Mouse (Mus musculus): Measurements from ENCODE around the gene Gh.

DNA sequence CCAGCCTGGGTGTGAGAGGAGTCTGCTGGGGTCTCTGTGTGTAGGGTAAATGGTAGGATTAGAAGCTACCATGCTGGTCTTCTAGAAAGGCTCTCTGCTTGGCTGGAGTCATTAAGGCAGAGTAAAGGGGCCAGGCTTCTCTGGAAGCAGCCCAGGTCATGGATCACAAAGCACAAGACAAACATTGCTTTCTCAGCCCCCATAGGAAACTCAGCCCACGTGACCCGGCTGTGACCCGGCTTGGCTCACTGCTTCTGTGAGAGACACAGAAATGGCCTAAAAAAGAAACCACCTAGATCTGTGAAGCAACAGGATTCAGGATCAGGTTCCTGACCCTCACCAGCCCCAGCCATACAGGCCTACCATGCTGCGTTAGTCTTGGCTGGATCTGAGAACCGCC, 23.2 kb upstream of the Gh start:
- TF ChIP-seq CTCF (IDR thresholded peaks at IDR 0.05; ENCODE audit: low read depth) (no peak), EP300 (IDR thresholded peaks at IDR 0.05; ENCODE audit: low read depth) (no peak)
